Mouse (Mus musculus) MEL-GATA-1-ER (cell line): Measurements from ENCODE around the gene Large1.

Source experiments
- DNase-seq: peaks from one replicate; pipeline ENCODE4 v3.0.0-alpha.2; 2012; ENCODE audit warnings: low read depth; ENCODE audit errors: extremely low read depth

The Large1 gene

GRCm38 (mm10) chr8:72812690-72813089, 540.6 kb downstream of the Large1 start:
- DNase-seq = no peak

- DNase-seq = no peak
Observed at GRCm38 (mm10) chr8:72801583-72801982, 551.8 kb downstream of the Large1 start.

- no peak for DNase-seq
Observed at GRCm38 (mm10) chr8:72780644-72781043, 572.7 kb downstream of the Large1 start.

- no peak for DNase-seq
Observed at GRCm38 (mm10) chr8:72777797-72778196, 575.5 kb downstream of the Large1 start.

GRCm38 (mm10) chr8:72766777-72767176, 586.6 kb downstream of the Large1 start:
- no peak for DNase-seq

- no peak for DNase-seq
Observed at GRCm38 (mm10) chr8:72765696-72766095, 587.6 kb downstream of the Large1 start.
